Mouse (Mus musculus) T-helper 1 cell (primary cell): ENCODE results near the gene Gm21976.

Experiments
- in situ Hi-C: fragments of 300-600 bp; cut with MboI, MseI; formaldehyde crosslinking; loops from one replicate; pipeline ENCODE4 v1.15.1; 2025; ENCODE audit warnings: high pct_unique_total_duplicates

Gm21976 gene

GRCm38 (mm10) chr13:98297883-98298482, 18.3 kb downstream of the Gm21976 start:
- in situ Hi-C loops, result no loop called here

- in situ Hi-C loops, result no loop called here
Observed at GRCm38 (mm10) chr13:98298833-98299758, 19.4 kb downstream of the Gm21976 start.

DNA sequence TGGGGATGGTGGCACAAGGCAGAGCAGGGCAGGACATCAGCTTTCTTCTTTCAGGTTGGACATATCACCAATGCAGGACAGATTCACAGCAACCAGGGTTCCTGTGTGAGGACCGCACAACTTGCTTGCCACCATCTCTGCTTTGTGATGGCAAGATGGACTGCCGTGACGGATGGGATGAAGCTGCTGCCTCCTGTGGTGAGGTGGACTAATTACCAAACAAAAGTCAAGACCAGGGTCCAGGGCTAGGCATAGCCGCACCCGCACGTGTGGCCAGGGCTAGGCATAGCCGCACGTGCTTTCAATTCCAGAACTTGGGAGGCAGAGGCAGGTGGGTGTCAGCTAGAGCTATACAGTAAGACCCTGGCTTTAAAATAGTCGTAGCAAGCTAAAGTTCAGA, 25.6 kb downstream of the Gm21976 start:
- in situ Hi-C loops, result no loop called here

- in situ Hi-C loops, result no loop called here
Observed at GRCm38 (mm10) chr13:98306393-98306792, 26.7 kb downstream of the Gm21976 start.

DNA sequence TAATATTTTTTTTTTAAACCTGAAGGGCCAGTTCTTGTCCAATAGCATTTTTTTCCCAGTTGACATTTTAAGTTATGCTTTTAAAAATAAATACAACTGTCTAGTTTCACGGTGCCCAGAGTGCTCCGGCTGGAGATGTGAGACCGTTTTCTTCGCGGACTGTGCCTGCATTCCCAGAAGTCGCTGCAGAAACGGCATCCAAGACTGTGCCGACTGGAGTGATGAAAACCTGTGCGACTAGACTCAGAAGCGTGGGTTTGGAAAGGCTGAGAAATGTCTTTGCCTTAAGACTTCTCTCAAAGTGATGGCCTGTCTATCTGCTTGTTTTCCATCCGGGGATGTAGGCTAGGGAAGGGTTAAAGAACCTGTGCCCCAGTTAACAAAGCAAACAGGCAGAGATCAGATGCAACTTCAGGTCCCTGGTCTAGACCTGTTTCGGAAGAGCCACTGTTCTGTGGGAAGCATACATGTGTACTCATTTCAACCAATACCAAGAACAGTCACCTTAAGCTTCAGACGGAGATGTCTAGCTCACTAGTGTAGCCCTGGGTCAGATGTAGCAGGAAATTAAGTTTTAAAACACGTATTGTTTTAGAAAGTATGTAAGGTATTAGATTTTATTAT, 27.3 kb downstream of the Gm21976 start:
- in situ Hi-C loops, result no loop called here

GRCm38 (mm10) chr13:98308004-98308403, 28.3 kb downstream of the Gm21976 start:
- in situ Hi-C loops, result no loop called here

DNA sequence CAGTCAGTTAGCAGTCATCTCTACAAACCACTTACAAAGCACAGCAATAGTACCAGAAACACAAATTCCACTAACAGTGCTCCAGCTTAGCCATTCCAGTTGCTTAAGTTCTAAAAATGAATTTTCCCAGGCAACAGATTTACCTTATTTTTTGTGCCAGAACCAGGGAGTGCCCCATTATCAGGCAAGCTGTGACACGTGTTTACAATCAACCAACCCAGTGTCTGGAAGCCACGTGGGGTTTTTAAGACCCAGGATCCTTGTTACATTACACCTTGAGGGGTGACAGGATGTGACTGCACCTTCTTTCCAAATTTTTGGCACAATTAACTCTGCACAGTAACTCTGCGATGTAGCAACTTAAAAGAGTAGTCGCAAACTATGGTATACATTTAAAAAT, 29.0 kb downstream of the Gm21976 start:
- in situ Hi-C loops, result no loop called here

- in situ Hi-C loops, result no loop called here
Observed at GRCm38 (mm10) chr13:98311597-98311996, 31.9 kb downstream of the Gm21976 start.

- in situ Hi-C loops, result no loop called here
Observed at GRCm38 (mm10) chr13:98313631-98314030, 33.9 kb downstream of the Gm21976 start.

DNA sequence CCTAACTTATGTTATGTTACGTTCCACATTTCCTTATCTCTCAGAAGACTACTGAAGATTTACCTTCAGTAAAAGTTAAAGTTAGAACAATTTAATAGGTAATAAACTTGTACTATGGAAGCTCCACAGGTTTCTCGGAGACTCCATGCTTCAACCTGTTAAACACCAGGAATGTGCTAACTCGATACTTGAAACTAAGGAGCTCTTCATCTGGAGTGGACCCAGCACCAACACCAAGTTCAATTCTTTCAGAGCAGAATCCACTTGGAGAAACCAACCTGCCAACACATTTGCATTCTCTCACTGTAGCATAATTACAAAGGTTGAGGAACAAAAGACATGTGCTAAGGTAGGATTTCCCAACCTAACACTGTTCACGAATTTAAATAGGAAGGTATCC, 35.4 kb downstream of the Gm21976 start:
- in situ Hi-C loops, result no loop called here

DNA sequence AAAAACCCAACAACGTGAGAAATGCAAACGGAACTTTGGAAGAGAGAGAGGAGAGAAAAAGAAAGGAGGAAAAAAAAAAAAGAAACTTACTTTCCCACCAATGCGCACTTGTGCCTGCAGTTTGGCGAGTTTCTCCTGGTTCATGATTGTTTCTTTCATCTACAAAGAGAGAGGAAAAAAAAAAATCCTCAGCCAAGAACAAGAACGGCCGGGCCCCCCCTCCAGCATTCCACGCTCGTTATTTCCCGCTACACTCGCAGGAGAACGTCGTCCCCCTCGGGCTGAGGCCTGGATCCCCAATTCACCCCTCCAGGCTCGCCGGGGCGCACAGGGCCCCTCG, 36.4 kb downstream of the Gm21976 start:
- in situ Hi-C loops, result no loop called here

GRCm38 (mm10) chr13:98316480-98317245, 37.0 kb downstream of the Gm21976 start, which contains the start of gene Btf3:
TSS of gene Btf3 (minus strand) at chr13:98317006.
- in situ Hi-C loops, result no loop called here

DNA sequence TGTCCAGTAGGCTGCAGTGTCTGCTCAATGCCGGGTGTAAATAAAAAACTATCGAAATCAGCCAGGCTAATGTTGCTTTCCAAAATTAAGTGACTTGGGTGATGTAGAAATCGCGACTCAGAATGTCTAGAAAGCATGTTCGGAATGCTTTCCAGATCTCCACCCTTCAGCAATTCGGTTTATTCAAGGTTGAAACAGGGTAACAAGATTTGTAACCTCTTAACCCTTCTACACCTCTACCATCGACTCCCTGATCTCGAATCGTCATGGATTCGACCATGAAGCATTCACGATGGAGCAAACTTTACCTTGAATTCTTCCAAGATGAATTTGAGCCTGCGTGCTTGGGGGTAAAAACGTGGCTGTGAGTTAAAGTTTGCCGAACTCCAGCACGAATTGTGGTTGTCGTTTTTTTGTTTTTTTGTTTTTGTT, 37.6 kb downstream of the Gm21976 start:
- in situ Hi-C loops, result no loop called here

GRCm38 (mm10) chr13:98317911-98318310, 38.2 kb downstream of the Gm21976 start:
- in situ Hi-C loops, result no loop called here

DNA sequence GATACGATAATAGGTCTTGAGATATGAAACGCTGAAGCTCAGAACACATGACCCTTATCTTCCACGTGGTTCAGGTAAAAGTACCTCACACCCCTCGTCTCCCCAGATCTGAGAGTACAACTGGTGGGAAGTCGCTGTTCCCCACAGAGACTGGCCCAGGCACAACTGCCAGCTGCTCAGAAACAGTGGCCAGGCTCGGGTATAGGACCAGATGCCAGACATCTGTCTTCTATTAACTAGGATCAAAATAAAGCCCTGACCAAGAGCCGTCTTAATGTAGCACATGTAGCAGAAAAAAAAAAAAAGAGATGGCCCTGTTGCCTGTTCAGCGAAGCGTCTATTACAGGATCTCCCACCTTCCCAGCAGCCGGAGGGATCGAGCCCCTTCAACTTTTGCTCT, 45.3 kb downstream of the Gm21976 start:
- in situ Hi-C loops, result no loop called here

GRCm38 (mm10) chr13:98332106-98332505, 52.4 kb downstream of the Gm21976 start:
- in situ Hi-C loops, result no loop called here

GRCm38 (mm10) chr13:98336205-98336604, 56.5 kb downstream of the Gm21976 start:
- in situ Hi-C loops, result no loop called here

DNA sequence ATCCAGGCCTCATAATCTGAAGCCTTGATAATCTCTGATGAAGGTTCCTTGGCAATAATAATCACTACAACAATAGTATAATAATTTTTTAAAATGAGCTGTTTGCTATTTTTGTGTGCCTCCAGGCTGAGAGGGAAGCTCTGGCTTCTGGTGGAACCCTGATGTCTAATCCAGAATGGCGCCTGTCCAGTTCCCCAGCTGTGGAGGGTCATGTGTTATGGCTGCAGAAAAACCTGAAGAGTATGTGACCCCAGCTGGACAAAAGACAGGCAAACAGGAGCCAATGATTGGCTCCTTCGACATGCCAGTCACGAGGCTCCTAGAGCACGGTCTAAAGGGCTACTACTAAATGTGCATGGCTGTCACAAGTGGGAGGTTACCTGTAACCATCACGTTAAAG, 60.8 kb downstream of the Gm21976 start:
- in situ Hi-C loops, result no loop called here

DNA sequence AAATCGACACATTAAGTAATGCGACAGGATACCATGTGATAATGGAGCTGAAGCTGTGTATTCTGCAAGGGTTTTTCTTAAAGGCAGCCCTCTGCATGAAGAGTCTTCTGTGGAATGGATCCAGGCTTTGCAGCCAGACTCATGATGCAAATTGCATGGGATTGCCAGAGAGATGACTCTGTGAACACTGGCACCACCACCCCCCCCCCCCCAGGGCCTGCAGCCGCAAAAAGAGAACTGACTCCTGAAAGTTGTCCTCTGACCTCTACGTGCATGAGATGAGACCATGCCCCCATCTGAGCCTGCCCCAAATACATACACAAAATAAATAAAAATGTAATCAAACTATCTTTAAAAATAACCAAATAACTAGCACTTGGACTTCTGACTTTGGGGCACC, 69.8 kb downstream of the Gm21976 start:
- in situ Hi-C loops, result no loop called here

GRCm38 (mm10) chr13:98351527-98351926, 71.8 kb downstream of the Gm21976 start:
- in situ Hi-C loops, result loop anchor here (10.0 kb wide), 1 partner anchor 377 kb away; no protein-coding TSS in a partner anchor

GRCm38 (mm10) chr13:98352381-98352975, 72.8 kb downstream of the Gm21976 start:
- in situ Hi-C loops, result loop anchor here (10.0 kb wide), 1 partner anchor 378 kb away; no protein-coding TSS in a partner anchor
